Mouse (Mus musculus): Measurements from ENCODE around the gene Gm266. TPM values are rescaled to one million over a fixed set of nuclear protein-coding genes. Genes with fewer than 3 reads are reported as not detected.

Gm266 gene
- total RNA-seq, 2 experiments from 2014 or later = not detected

DNA sequence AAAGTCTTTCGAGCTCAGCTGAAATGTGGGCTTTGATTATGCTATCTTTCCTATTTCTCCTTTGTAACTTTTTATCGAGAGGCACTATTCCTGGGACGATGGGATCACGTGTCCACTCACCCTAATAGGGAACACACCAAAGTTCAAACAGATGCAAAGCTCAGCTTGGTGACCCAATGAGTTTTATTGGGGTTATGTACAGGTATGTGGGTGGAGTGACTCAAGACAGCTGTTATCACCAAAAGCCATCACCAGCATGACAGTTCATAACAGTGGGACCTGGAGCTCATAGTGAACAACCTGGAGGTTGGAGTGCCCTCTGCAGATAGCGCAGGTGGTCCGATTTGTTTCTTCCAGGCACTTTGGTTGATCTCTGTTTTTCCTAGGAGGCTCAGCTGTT lies 46.8 kb downstream of the Gm266 start:
- ATAC-seq (ENCODE audit: poor library complexity, severe bottlenecking) = no peak

DNA sequence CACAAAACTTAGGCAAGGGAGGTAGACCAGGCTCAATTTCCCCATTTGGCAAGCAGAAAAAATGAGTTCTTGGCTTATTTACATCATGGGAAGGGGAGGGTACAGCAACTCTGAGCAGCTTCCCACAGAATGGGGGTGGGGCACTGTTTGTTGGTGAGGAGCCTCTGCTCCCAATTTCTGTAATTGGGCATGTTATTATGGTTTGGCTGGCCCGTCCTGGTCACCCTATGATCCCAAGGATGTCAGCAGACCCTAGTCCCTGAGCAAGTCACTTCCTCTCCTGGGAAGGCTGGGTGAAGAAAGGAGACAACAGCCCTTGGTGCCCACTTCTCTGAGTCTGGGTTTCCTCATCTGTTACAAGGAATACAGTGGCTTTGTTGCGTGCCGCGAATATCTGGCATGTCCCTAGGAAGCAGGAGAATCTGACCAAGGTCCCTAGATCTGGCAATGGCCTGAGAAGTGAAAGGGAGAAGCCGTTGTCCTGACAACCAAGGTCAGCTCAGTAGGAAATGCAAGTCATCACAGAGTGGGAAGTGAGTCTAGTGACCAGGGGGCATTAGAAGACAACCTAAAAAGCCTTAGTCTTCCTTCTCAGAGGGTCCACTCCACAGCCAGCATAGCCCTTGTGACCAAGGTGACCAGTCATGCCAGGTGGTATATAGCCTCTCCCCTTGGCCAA lies 48.3 kb downstream of the Gm266 start:
- peak; percentile 55 for ATAC-seq (ENCODE audit: poor library complexity, severe bottlenecking)

- ATAC-seq (ENCODE audit: poor library complexity, severe bottlenecking) = peak; percentile 50
These were observed 49.0 kb downstream of the Gm266 start for GRCm38 (mm10) chr12:111436640-111437039.

DNA sequence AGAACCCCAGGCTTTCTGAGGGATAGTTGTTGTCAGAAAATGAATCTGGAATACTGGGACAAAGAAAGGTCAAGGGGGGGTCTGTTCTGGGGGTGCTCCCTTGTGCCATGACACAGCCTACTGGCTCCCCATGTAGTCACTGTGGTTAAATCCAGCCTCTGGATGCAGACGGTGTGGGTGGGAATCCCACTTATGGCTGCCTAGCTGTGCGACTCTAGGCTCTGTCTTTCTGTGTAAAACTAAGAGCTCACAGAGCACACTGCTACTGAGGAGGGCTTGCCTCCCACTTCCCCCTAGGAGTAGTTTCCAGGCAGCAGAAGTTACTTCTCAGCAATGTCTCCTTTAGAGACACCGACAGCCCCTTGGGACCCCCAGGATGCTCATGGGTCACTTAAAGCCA lies 49.5 kb downstream of the Gm266 start:
- no peak for ATAC-seq (ENCODE audit: poor library complexity, severe bottlenecking)

DNA sequence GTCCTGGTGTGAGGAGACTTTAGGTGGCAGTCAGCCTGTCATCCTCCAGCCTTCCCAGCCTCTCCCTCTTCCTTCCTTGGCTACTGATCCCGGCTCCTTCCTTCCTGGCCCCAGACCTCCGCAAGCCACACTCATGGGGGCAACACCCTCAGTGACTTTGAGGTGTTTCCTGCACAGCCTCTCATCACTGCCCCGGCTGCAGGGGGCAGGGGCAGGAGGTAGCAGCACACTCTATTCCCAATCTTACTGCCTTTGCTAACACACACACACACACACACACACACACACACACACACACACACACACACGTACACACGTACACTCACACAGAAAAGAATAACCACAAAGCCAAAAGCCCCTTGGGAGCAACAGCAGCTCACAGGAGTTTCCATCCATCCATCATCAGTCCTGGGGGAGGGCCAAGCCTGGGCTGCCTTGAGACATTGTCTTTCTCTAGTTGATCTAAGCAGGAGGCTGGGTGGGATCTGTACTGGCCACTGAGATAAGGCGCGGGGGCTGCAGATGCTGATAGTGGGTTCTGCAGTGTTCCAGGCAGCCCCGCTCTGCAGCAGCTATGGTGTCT lies 50.8 kb downstream of the Gm266 start:
- no peak for ATAC-seq (ENCODE audit: poor library complexity, severe bottlenecking)

Other genes starting within 250 kb of the Gm266 start
- gene Amn, start 214.7 kb downstream of the Gm266 start, total RNA-seq (2015) = 0.13 TPM in 1 of 2 replicates, not detected in the other
- not detected in 2 replicates for gene Amn, start 214.7 kb downstream of the Gm266 start, total RNA-seq (2017)
- 22.0 and 24.6 TPM in 2 replicates for gene Cdc42bpb, start 108.1 kb downstream of the Gm266 start, total RNA-seq (2015)
- 12.4 and 14.2 TPM in 2 replicates for gene Cdc42bpb, start 108.1 kb downstream of the Gm266 start, total RNA-seq (2017)
- not detected in 2 replicates for gene Lbhd2, start 79.0 kb downstream of the Gm266 start, total RNA-seq (2015)
- gene Lbhd2, start 79.0 kb downstream of the Gm266 start, total RNA-seq (2017) = not detected in 2 replicates
- gene Exoc3l4, start 68.8 kb downstream of the Gm266 start, total RNA-seq (2015) = 0.39 and 1.1 TPM in 2 replicates
- 0.29 TPM in 1 of 2 replicates, not detected in the other for gene Exoc3l4, start 68.8 kb downstream of the Gm266 start, total RNA-seq (2017)
- 42.7 and 43.7 TPM in 2 replicates for gene Tnfaip2, start 43.4 kb downstream of the Gm266 start, total RNA-seq (2015)
- 81.0 and 109 TPM in 2 replicates for gene Tnfaip2, start 43.4 kb downstream of the Gm266 start, total RNA-seq (2017)
- gene Eif5, start 52.2 kb upstream of the Gm266 start, total RNA-seq (2015) = 255 and 299 TPM in 2 replicates
- gene Eif5, start 52.2 kb upstream of the Gm266 start, total RNA-seq (2017) = 203 and 252 TPM in 2 replicates
- 61.6 and 69.6 TPM in 2 replicates for gene Mark3, start 88.7 kb upstream of the Gm266 start, total RNA-seq (2015)
- 77.3 and 80.9 TPM in 2 replicates for gene Mark3, start 88.7 kb upstream of the Gm266 start, total RNA-seq (2017)
- 8.0 and 9.7 TPM in 2 replicates for gene Ckb, start 186.5 kb upstream of the Gm266 start, total RNA-seq (2015)
- gene Ckb, start 186.5 kb upstream of the Gm266 start, total RNA-seq (2017) = 22.0 and 23.1 TPM in 2 replicates
- gene Trmt61a, start 192.3 kb upstream of the Gm266 start, total RNA-seq (2015) = 2.3 and 3.2 TPM in 2 replicates
- 2.2 and 3.8 TPM in 2 replicates for gene Trmt61a, start 192.3 kb upstream of the Gm266 start, total RNA-seq (2017)
- gene Bag5, start 227.4 kb upstream of the Gm266 start, total RNA-seq (2015) = 10.8 and 11.4 TPM in 2 replicates
- gene Bag5, start 227.4 kb upstream of the Gm266 start, total RNA-seq (2017) = 19.1 and 21.8 TPM in 2 replicates
- gene Apopt1, start 227.4 kb upstream of the Gm266 start, total RNA-seq (2015) = 44.6 and 45.0 TPM in 2 replicates
- 60.6 and 61.0 TPM in 2 replicates for gene Apopt1, start 227.4 kb upstream of the Gm266 start, total RNA-seq (2017)

Measured in megakaryocyte, adult 5-6 weeks (primary cell).